Mouse (Mus musculus): ENCODE results near the gene Smim5. TPM values are rescaled to one million over a fixed set of nuclear protein-coding genes. Genes with fewer than 3 reads are reported as not detected.
A peak's percentile ranks its signal among the peaks of the same experiment; 100 is the strongest.

Smim5 gene
- total RNA-seq, 1 experiment from 2014 or later = 0.73 TPM

GRCm38 (mm10) chr11:115929031-115929430 lies 29.3 kb downstream of the Smim5 start:
- DNase-seq = no peak

- DNase-seq = no peak
Measured at GRCm38 (mm10) chr11:115929818-115930217, 30.1 kb downstream of the Smim5 start.

GRCm38 (mm10) chr11:115931235-115931634 lies 31.5 kb downstream of the Smim5 start:
- DNase-seq = no peak

GRCm38 (mm10) chr11:115933108-115933746 lies 33.5 kb downstream of the Smim5 start, which contains the start of the genes Sap30bp and Recql5:
Gene Sap30bp, plus strand, starts transcription at chr11:115933282.
Gene Recql5, minus strand, starts transcription at chr11:115933477.
- peak; percentile 94 for DNase-seq

GRCm38 (mm10) chr11:115933747-115934110 lies 34.0 kb downstream of the Smim5 start:
- no peak for DNase-seq

DNA sequence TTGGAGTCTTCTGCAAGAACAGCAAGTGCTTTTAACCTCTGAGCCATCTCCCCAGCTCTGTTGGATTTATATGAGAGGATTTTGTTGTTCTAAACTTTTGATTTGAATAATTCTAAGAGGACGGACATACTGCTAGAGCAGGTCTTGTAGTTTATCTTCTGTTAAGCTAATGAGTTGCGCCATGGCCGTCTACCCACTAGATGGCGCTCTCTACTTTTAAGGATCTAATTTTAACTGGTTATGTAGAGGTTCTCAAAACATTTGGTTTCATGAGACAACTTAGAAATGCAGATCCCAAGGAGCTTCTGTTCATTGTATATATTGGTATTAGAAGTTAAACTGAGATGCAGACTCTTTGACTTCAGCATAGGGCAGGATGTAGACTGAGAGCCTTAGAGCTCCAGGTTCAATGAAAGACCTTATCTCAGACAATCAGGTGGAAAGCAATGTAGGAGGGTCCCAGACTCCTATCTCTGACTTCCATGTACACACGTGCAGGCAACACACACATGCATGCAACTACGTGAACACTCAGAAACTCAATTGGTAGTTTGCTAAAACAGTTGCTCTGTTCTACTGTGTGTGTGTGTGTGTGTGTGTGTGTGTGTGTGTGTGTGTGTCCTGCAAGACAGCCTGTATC lies 40.0 kb downstream of the Smim5 start:
- peak; percentile 48 for DNase-seq

GRCm38 (mm10) chr11:115941980-115942379 lies 42.2 kb downstream of the Smim5 start:
- no peak for DNase-seq

DNA sequence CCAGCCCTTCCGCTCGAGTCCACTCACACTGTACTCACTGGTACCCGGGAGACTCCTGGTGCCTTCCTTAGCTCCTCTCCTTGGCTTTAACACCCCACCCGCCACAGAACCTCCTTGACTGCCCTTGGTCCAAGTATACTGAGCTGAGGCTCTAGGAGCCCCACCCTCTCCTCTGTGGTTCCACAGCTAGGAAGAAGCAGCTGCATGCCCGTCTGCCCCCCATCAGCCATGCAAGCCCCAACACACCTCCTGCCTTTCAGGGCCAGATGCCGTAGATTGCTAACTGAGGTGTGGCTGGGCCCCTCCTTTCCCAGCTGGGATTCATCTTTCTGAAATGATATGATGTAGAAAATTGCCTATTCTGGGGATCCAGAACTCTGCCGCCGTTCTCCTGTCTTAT lies 45.5 kb downstream of the Smim5 start:
- no peak for DNase-seq

DNA sequence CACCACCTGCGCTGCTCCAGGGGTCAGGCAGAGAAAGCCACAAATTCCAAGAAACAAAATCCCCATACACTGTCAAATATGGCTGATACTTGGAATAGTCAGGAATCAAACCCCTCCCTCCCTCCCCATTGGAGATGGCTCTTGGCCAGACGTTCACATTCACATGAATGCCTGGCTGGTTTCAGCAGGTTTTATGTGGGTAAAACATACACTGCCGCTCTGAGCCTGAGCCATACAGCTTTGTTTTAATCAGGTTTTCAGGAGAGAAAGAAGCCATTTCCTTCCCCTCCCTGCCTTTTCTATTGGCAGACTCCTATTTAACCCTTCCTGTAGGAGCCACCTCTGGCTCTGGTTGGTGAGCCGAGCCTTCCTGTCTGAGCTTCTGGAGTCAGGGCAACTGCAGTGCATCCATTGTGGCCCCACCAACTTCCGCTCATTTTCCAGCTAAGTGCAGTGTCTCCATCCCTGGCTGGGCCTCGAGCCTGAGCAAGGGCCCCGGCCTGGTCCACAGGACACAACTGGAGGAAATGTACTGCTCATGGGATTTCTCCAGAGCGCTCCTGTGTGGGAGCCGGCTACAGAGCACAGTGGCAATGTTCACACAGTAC lies 46.6 kb downstream of the Smim5 start:
- no peak for DNase-seq

DNA sequence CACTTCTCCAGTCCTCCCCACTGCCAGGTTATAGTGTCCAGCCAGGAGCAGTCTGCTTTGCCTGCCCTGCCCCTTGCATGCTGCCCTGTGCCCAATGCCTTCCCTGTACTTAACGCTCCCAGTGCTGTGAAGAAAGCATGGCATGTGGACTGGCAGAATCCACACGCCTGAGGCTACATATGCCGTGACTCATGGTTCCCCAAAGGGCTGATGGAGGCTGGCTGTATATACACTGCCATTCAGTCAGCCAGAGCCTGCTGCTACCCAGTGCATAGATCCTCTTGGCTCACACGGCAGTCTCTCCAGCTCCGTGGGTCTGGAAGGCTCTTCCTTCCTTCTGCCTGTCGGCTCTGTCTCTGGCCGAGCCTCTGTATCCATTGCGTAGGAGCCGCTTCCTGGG lies 48.5 kb downstream of the Smim5 start:
- DNase-seq = no peak

- no peak for DNase-seq
Measured at GRCm38 (mm10) chr11:115950719-115951118, 51.0 kb downstream of the Smim5 start.

DNA sequence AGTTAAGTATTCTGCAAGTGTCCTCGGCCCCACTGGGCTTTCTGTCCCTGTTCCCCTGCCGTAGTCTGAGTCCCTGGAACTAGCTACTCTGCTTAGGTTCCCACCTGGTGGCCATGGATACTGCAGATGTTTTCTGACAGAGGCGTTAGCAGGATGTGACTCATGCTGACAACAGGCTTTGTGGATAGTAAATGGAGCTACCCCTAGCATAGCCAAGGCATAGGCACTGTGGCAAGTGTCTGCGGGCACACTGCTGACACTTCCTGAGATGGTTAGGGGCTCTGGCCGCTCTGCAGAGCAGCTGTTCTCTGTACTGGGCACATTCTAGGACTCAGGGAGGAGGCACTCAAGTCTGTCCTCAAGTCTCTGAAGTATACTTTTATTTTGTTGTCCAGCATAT lies 54.9 kb downstream of the Smim5 start:
- no peak for DNase-seq

GRCm38 (mm10) chr11:115955195-115955858 lies 55.6 kb downstream of the Smim5 start:
- DNase-seq = no peak

Other genes starting within 250 kb of the Smim5 start
- gene Grb2, start 191.4 kb upstream of the Smim5 start, total RNA-seq (2021) = 109 and 166 TPM in 2 replicates
- 80.9 and 114 TPM in 2 replicates for gene Tmem94, start 134.5 kb upstream of the Smim5 start, total RNA-seq (2021)
- gene Caskin2, start 86.3 kb upstream of the Smim5 start, total RNA-seq (2021) = 56.2 and 73.4 TPM in 2 replicates
- 20.7 and 27.4 TPM in 2 replicates for gene Tsen54, start 85.2 kb upstream of the Smim5 start, total RNA-seq (2021)
- gene Llgl2, start 75.9 kb upstream of the Smim5 start, total RNA-seq (2021) = 8.4 and 11.8 TPM in 2 replicates
- 0.36 TPM in 1 of 2 replicates, not detected in the other for gene Myo15b, start 41.6 kb upstream of the Smim5 start, total RNA-seq (2021)
- not detected in 2 replicates for gene Smim6, start 12.1 kb downstream of the Smim5 start, total RNA-seq (2021)
- gene Sap30bp, start 33.3 kb downstream of the Smim5 start, total RNA-seq (2021) = 32.0 and 41.3 TPM in 2 replicates
- gene Recql5, start 33.5 kb downstream of the Smim5 start, total RNA-seq (2021) = 31.4 and 37.1 TPM in 2 replicates
- 2.0 and 4.1 TPM in 2 replicates for gene Itgb4, start 74.7 kb downstream of the Smim5 start, total RNA-seq (2021)
- gene Galk1, start 112.8 kb downstream of the Smim5 start, total RNA-seq (2021) = 31.8 and 49.7 TPM in 2 replicates
- 265 and 377 TPM in 2 replicates for gene H3f3b, start 128.0 kb downstream of the Smim5 start, total RNA-seq (2021)
- gene Unk, start 130.4 kb downstream of the Smim5 start, total RNA-seq (2021) = 25.8 and 27.4 TPM in 2 replicates
- 0.24 and 0.79 TPM in 2 replicates for gene Unc13d, start 178.0 kb downstream of the Smim5 start, total RNA-seq (2021)
- gene Wbp2, start 187.0 kb downstream of the Smim5 start, total RNA-seq (2021) = 189 and 195 TPM in 2 replicates
- 17.1 and 20.2 TPM in 2 replicates for gene Trim47, start 227.2 kb downstream of the Smim5 start, total RNA-seq (2021)
- gene Trim65, start 231.2 kb downstream of the Smim5 start, total RNA-seq (2021) = 12.2 and 12.9 TPM in 2 replicates
- gene Mrpl38, start 238.9 kb downstream of the Smim5 start, total RNA-seq (2021) = 86.5 and 103 TPM in 2 replicates

Data from adrenal gland, postnatal 25 days (tissue).